Mouse (Mus musculus) thymus, adult 2 months (tissue): ENCODE measurements at regions not wholly inside any gene's neighbourhood (a gene's known extent, or its start where the extent isn't known, plus 50 kb on each side); places are given as distances from the start of the nearest gene placed in this dataset.

ENCODE experiments used
- CTCF ChIP-seq: fragments of 200-500 bp; IDR thresholded peaks from 2 replicates; pipeline ENCODE4 v1.5.1; 2012; ENCODE audit warnings: mild to moderate bottlenecking, control low read depth, low read length, moderate library complexity, borderline replicate concordance; ENCODE audit not compliant: control insufficient read depth, poor library complexity, insufficient read depth; ENCODE audit errors: extremely low read depth
- POLR2A ChIP-seq: fragments of 200-500 bp; IDR thresholded peaks from 2 replicates; pipeline ENCODE4 v1.6.1; 2012; ENCODE audit warnings: mild to moderate bottlenecking, low read length, control low read depth, moderate library complexity; ENCODE audit not compliant: control insufficient read depth, poor library complexity, insufficient read depth; ENCODE audit errors: extremely low read depth

GRCm38 (mm10) chr1:30583860-30584259 lies 289.9 kb downstream of the Phf3 start:
- TF ChIP-seq CTCF (no peak), POLR2A (no peak)
